Mouse (Mus musculus): ENCODE measurements around the gene Ttc21a. TPM values are rescaled to one million over a fixed set of nuclear protein-coding genes. Genes with fewer than 3 reads are reported as not detected.

Ttc21a gene
- polyA plus RNA-seq (2012) = not detected in 2 replicates

GRCm38 (mm10) chr9:119937005-119937773 is at the start of gene Ttc21a, which contains the start of gene Gorasp1:
Ttc21a (plus strand) TSS chr9:119937606.
Gorasp1 (minus strand) TSS chr9:119937565.
- TF ChIP-seq TAL1 (IDR thresholded peaks at IDR 0.05; ENCODE audit: low read length) = no peak
- no peak for TF ChIP-seq GATA1 (IDR thresholded peaks at IDR 0.05; ENCODE audit: low read length)
- peaks cover 29% of the 10 kb centered on the region for H3K4me1 ChIP-seq (ENCODE audit: control insufficient read depth)
- H3K4me3 ChIP-seq (replicated peaks) = peak within 1 kb of the TSS; percentile 91
- H3K9me3 ChIP-seq (ENCODE audit: control insufficient read depth, low read length) = no peaks in the 10 kb centered on the region
- no peaks in the 10 kb centered on the region for H3K27me3 ChIP-seq (ENCODE audit: control insufficient read depth)
- peaks cover 13% of the 10 kb centered on the region for H3K36me3 ChIP-seq (ENCODE audit: control insufficient read depth)

GRCm38 (mm10) chr9:119888843-119889246 is 48.6 kb upstream of the Ttc21a start:
- TF ChIP-seq TAL1 (IDR thresholded peaks at IDR 0.05; ENCODE audit: low read length) (no peak), GATA1 (IDR thresholded peaks at IDR 0.05; ENCODE audit: low read length) (no peak)
- peaks cover 10% of the 10 kb centered on the region for H3K4me1 ChIP-seq (ENCODE audit: control insufficient read depth)

GRCm38 (mm10) chr9:119889446-119889845 is 48.0 kb upstream of the Ttc21a start:
- H3K9me3 ChIP-seq (ENCODE audit: control insufficient read depth, low read length) = peaks cover 4% of the 10 kb centered on the region
- peaks cover 16% of the 10 kb centered on the region for H3K4me1 ChIP-seq (ENCODE audit: control insufficient read depth)
- H3K36me3 ChIP-seq (ENCODE audit: control insufficient read depth) = no peaks in the 10 kb centered on the region
- no peak for TF ChIP-seq GATA1 (IDR thresholded peaks at IDR 0.05; ENCODE audit: low read length)
- no peak for TF ChIP-seq TAL1 (IDR thresholded peaks at IDR 0.05; ENCODE audit: low read length)
- H3K27me3 ChIP-seq (ENCODE audit: control insufficient read depth) = no peaks in the 10 kb centered on the region
- no peak overlapping the region for H3K4me3 ChIP-seq (replicated peaks)

More at GRCm38 (mm10) chr9:119888843-119889246, 48.6 kb upstream of the Ttc21a start:
- Histone ChIP-seq H3K36me3 (ENCODE audit: control insufficient read depth) (no peaks in the 10 kb centered on the region), H3K27me3 (ENCODE audit: control insufficient read depth) (no peaks in the 10 kb centered on the region), H3K9me3 (ENCODE audit: control insufficient read depth, low read length) (peaks cover 4% of the 10 kb centered on the region), H3K4me3 (replicated peaks) (no peak overlapping the region)

GRCm38 (mm10) chr9:119890692-119891091 is 46.7 kb upstream of the Ttc21a start:
- Histone ChIP-seq H3K27me3 (ENCODE audit: control insufficient read depth) (no peaks in the 10 kb centered on the region), H3K4me3 (replicated peaks) (no peak overlapping the region), H3K9me3 (ENCODE audit: control insufficient read depth, low read length) (peaks cover 4% of the 10 kb centered on the region), H3K36me3 (ENCODE audit: control insufficient read depth) (no peaks in the 10 kb centered on the region), H3K4me1 (ENCODE audit: control insufficient read depth) (peaks cover 24% of the 10 kb centered on the region)
- no peak for TF ChIP-seq TAL1 (IDR thresholded peaks at IDR 0.05; ENCODE audit: low read length)
- TF ChIP-seq GATA1 (IDR thresholded peaks at IDR 0.05; ENCODE audit: low read length) = no peak

- peaks cover 10% of the 10 kb centered on the region for H3K36me3 ChIP-seq (ENCODE audit: control insufficient read depth)
- peaks cover 4% of the 10 kb centered on the region for H3K9me3 ChIP-seq (ENCODE audit: control insufficient read depth, low read length)
- TF ChIP-seq TAL1 (IDR thresholded peaks at IDR 0.05; ENCODE audit: low read length) (no peak), GATA1 (IDR thresholded peaks at IDR 0.05; ENCODE audit: low read length) (no peak)
- peaks cover 29% of the 10 kb centered on the region for H3K4me1 ChIP-seq (ENCODE audit: control insufficient read depth)
- H3K4me3 ChIP-seq (replicated peaks) = peak overlapping the region; percentile 96
- H3K27me3 ChIP-seq (ENCODE audit: control insufficient read depth) = no peaks in the 10 kb centered on the region
Measured at GRCm38 (mm10) chr9:119893881-119894280, 43.5 kb upstream of the Ttc21a start.

GRCm38 (mm10) chr9:119894339-119895009 is 42.9 kb upstream of the Ttc21a start, which contains the start of gene Wdr48:
Wdr48 (plus strand) TSS chr9:119894878.
- peaks cover 14% of the 10 kb centered on the region for H3K36me3 ChIP-seq (ENCODE audit: control insufficient read depth)
- H3K4me3 ChIP-seq (replicated peaks) = peak within 1 kb of the TSS; percentile 96
- H3K4me1 ChIP-seq (ENCODE audit: control insufficient read depth) = peaks cover 29% of the 10 kb centered on the region
- H3K27me3 ChIP-seq (ENCODE audit: control insufficient read depth) = no peaks in the 10 kb centered on the region
- H3K9me3 ChIP-seq (ENCODE audit: control insufficient read depth, low read length) = peaks cover 4% of the 10 kb centered on the region
- TF ChIP-seq TAL1 (IDR thresholded peaks at IDR 0.05; ENCODE audit: low read length) (no peak), GATA1 (IDR thresholded peaks at IDR 0.05; ENCODE audit: low read length) (no peak)

DNA sequence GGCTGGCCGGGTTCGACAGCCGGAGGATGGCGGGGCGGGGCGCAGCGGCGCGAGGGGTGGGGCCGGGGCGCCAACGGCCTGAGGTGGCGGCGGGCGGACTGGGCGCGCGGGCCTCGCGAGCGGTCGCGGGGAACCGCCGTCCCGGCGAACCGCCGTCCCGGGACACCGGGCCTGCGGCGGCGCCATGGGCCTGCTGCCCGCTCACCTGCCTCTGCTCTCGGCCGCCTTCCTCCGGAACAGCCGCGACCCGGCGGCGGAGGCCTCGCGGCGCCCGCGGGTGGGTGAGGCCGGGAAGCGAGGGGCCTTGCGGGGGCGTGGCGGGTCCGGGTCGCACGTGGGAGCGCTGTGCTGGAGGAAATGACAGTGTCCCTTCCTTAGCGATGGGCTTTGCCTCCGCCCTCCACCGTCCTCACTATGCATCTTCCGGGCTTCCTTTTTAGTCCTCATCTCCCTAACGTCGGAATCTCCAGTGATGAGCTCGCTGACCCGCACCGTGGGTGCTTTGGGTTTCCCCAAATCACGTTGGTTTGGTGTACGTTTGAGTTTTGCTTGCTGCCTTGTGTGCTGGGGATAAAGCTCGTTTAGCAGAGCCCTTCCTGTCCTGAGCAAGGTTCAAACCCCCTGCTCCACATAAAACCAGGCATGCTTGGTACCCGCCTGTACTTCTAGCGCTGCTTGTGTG is 42.2 kb upstream of the Ttc21a start:
- no peaks in the 10 kb centered on the region for H3K27me3 ChIP-seq (ENCODE audit: control insufficient read depth)
- H3K4me3 ChIP-seq (replicated peaks) = peak overlapping the region; percentile 96
- TF ChIP-seq TAL1 (IDR thresholded peaks at IDR 0.05; ENCODE audit: low read length) = no peak
- TF ChIP-seq GATA1 (IDR thresholded peaks at IDR 0.05; ENCODE audit: low read length) = no peak
- H3K9me3 ChIP-seq (ENCODE audit: control insufficient read depth, low read length) = peaks cover 4% of the 10 kb centered on the region
- peaks cover 29% of the 10 kb centered on the region for H3K4me1 ChIP-seq (ENCODE audit: control insufficient read depth)
- H3K36me3 ChIP-seq (ENCODE audit: control insufficient read depth) = peaks cover 17% of the 10 kb centered on the region

- Histone ChIP-seq H3K4me3 (replicated peaks) (no peak overlapping the region), H3K36me3 (ENCODE audit: control insufficient read depth) (peaks cover 48% of the 10 kb centered on the region), H3K4me1 (ENCODE audit: control insufficient read depth) (peaks cover 18% of the 10 kb centered on the region), H3K27me3 (ENCODE audit: control insufficient read depth) (no peaks in the 10 kb centered on the region), H3K9me3 (ENCODE audit: control insufficient read depth, low read length) (no peaks in the 10 kb centered on the region)
- TF ChIP-seq TAL1 (IDR thresholded peaks at IDR 0.05; ENCODE audit: low read length) (no peak), GATA1 (IDR thresholded peaks at IDR 0.05; ENCODE audit: low read length) (no peak)
Measured at GRCm38 (mm10) chr9:119899446-119899845, 38.0 kb upstream of the Ttc21a start.

Measured in erythroblast, embryonic 14.5 days (primary cell).